27 mouse cellular contexts compared by ENCODE assay signal in the genomic region with DNA sequence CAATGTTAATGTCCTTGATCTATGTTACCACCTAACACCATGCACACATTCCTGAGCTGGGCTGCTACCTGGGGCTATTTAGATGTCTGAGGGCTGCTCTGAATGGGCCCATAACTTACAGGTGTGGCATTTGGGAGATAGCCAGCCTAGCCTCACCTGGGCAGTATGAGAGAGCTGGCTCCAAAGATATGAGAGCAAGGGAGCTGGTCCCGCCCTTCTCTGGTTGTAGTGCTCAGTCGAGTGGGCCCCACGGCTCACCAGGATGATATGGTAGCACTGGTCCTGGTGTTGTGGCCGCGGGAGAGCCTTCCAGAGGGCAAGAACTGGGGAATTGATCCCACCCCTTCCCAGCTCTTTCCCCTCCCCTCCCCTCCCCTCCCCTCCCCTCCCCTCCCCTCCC.
A peak's percentile ranks its signal among the peaks of the same experiment; 100 is the strongest.
DNase-seq lines count a peak whose midpoint lies in the region; ATAC-seq and TF ChIP-seq lines count a peak whose summit lies in the region.
"Had no signal": no experiment of that assay in that cellular context is flagged by ENCODE, and none has a peak within 500 bp of the region (broad histone marks: within the 10 kb centered on the region; RNA-seq: fewer than 3 reads in every experiment).

No protein-coding gene starts in this region.

- H3K9ac ChIP-seq in forebrain, embryonic 11.5 days (ENCODE audit: low read length) = no peak overlapping the region
- H3K9ac ChIP-seq in forebrain, embryonic 13.5 days = no peak overlapping the region
- no peak overlapping the region for H3K9ac ChIP-seq in lung, embryonic 15.5 days
- no peak overlapping the region for H3K9ac ChIP-seq in lung, postnatal 0 days (replicated peaks; ENCODE audit: low read depth)
- no peak overlapping the region for H3K9ac ChIP-seq in midbrain, embryonic 14.5 days (replicated peaks; ENCODE audit: low read length)
- no peak overlapping the region for H3K9ac ChIP-seq in midbrain, embryonic 13.5 days (replicated peaks)
- H3K9ac ChIP-seq: embryonic facial prominence, embryonic 15.5 days; forebrain, embryonic 15.5 days; heart, embryonic 12.5 days; heart, embryonic 15.5 days; hindbrain, embryonic 13.5 days; intestine, embryonic 15.5 days had no signal

- no peak overlapping the region for H3K4me3 ChIP-seq in forebrain, embryonic 11.5 days (ENCODE audit: low read depth, low read length)
- no peak overlapping the region for H3K4me3 ChIP-seq in forebrain, embryonic 13.5 days
- H3K4me3 ChIP-seq in lung, embryonic 15.5 days = no peak overlapping the region
- no peak overlapping the region for H3K4me3 ChIP-seq in lung, postnatal 0 days (ENCODE audit: low read depth, low read length)
- H3K4me3 ChIP-seq in midbrain, embryonic 14.5 days (replicated peaks; ENCODE audit: low read depth, low read length) = no peak overlapping the region
- no peak overlapping the region for H3K4me3 ChIP-seq in midbrain, embryonic 13.5 days (replicated peaks)
- H3K4me3 ChIP-seq: embryonic facial prominence, embryonic 15.5 days; forebrain, embryonic 15.5 days; heart, embryonic 12.5 days; heart, embryonic 15.5 days; hindbrain, embryonic 10.5 days; hindbrain, embryonic 13.5 days; intestine, embryonic 15.5 days had no signal

- H3K4me1 ChIP-seq in forebrain, embryonic 11.5 days (replicated peaks; ENCODE audit: control insufficient read depth, insufficient read depth, low read length) = no peaks in the 10 kb centered on the region
- no peaks in the 10 kb centered on the region for H3K4me1 ChIP-seq in forebrain, embryonic 13.5 days
- H3K4me1 ChIP-seq in lung, embryonic 15.5 days = no peaks in the 10 kb centered on the region
- no peaks in the 10 kb centered on the region for H3K4me1 ChIP-seq in lung, postnatal 0 days (ENCODE audit: insufficient read depth, low read depth, low read length)
- H3K4me1 ChIP-seq in midbrain, embryonic 14.5 days (ENCODE audit: control insufficient read depth, insufficient read depth, low read length) = no peaks in the 10 kb centered on the region
- H3K4me1 ChIP-seq in midbrain, embryonic 13.5 days (replicated peaks) = no peaks in the 10 kb centered on the region
- H3K4me1 ChIP-seq: embryonic facial prominence, embryonic 15.5 days; forebrain, embryonic 15.5 days; heart, embryonic 12.5 days; heart, embryonic 15.5 days; hindbrain, embryonic 10.5 days; hindbrain, embryonic 13.5 days; intestine, embryonic 15.5 days had no signal

- DNase-seq in forebrain, embryonic 11.5 days (ENCODE audit: low spot score) = no peak
- DNase-seq in lung, postnatal 0 days (ENCODE audit: low spot score) = no peak
- DNase-seq in midbrain, embryonic 14.5 days = no peak
- DNase-seq: adrenal gland, adult 2 months; adrenal gland, postnatal 14 days; B cell, adult 2 months; cerebellum, adult 11 months; cerebellum, adult 2 months; cerebellum, adult 9-11 months; cerebellum, postnatal 25 days; gastrocnemius, postnatal 10 days; gastrocnemius, postnatal 36 days; heart, postnatal 10 days; heart, postnatal 36 days had no signal

- no peak for TF ChIP-seq EP300 in lung, postnatal 0 days (IDR thresholded peaks at IDR 0.05)

- H3K27ac ChIP-seq in forebrain, embryonic 11.5 days (ENCODE audit: low read depth, low read length) = no peak overlapping the region
- no peak overlapping the region for H3K27ac ChIP-seq in forebrain, embryonic 13.5 days
- H3K27ac ChIP-seq in lung, embryonic 15.5 days = no peak overlapping the region
- H3K27ac ChIP-seq in lung, postnatal 0 days (ENCODE audit: low read length) = no peak overlapping the region
- no peak overlapping the region for H3K27ac ChIP-seq in midbrain, embryonic 14.5 days (replicated peaks; ENCODE audit: low read depth, low read length)
- H3K27ac ChIP-seq in midbrain, embryonic 13.5 days = no peak overlapping the region
- H3K27ac ChIP-seq: embryonic facial prominence, embryonic 15.5 days; forebrain, embryonic 15.5 days; heart, embryonic 15.5 days; hindbrain, embryonic 10.5 days; hindbrain, embryonic 13.5 days; intestine, embryonic 15.5 days had no signal

- TF ChIP-seq CTCF in lung, postnatal 0 days (IDR thresholded peaks at IDR 0.05) = no peak

- 0 out of 2 replicates have a peak, but pooled peaks have one; percentile 24 for ATAC-seq in forebrain, embryonic 11.5 days (replicated peaks; ENCODE audit: low FRiP score)
- no peak for ATAC-seq in forebrain, embryonic 13.5 days
- ATAC-seq in lung, embryonic 15.5 days (ENCODE audit: borderline replicate concordance, extremely low read depth, low FRiP score, low TSS enrichment) = peak; percentile 49; the same call in 1 of the 2 replicates
- ATAC-seq in lung, postnatal 0 days = no peak
- ATAC-seq in midbrain, embryonic 14.5 days (ENCODE audit: low FRiP score, low TSS enrichment) = peak; percentile 53; the same call in 1 of the 2 replicates
- ATAC-seq in midbrain, embryonic 13.5 days = no peak
- no peak for ATAC-seq in megakaryocyte-erythroid progenitor cell, adult 5-6 weeks (replicated peaks; ENCODE audit: low FRiP score, low TSS enrichment, poor library complexity, severe bottlenecking)
- ATAC-seq: CD4-positive, CD25-positive, alpha-beta regulatory T cell, adult 4 months; forebrain, embryonic 15.5 days; hindbrain, embryonic 16.5 days; intestine, embryonic 15.5 days had no signal

- no peaks in the 10 kb centered on the region for H3K27me3 ChIP-seq in forebrain, embryonic 11.5 days (ENCODE audit: control insufficient read depth, insufficient read depth, low read length)
- H3K27me3 ChIP-seq in forebrain, embryonic 13.5 days = no peaks in the 10 kb centered on the region
- no peaks in the 10 kb centered on the region for H3K27me3 ChIP-seq in lung, embryonic 15.5 days
- H3K27me3 ChIP-seq in lung, postnatal 0 days (replicated peaks; ENCODE audit: insufficient read depth, low read length) = no peaks in the 10 kb centered on the region
- no peaks in the 10 kb centered on the region for H3K27me3 ChIP-seq in midbrain, embryonic 14.5 days (ENCODE audit: control insufficient read depth, insufficient read depth, low read length)
- no peaks in the 10 kb centered on the region for H3K27me3 ChIP-seq in midbrain, embryonic 13.5 days
- H3K27me3 ChIP-seq: embryonic facial prominence, embryonic 15.5 days; forebrain, embryonic 15.5 days; heart, embryonic 12.5 days; heart, embryonic 15.5 days; hindbrain, embryonic 13.5 days; intestine, embryonic 15.5 days had no signal

- H3K4me2 ChIP-seq in forebrain, embryonic 11.5 days (ENCODE audit: low read depth, low read length, severe bottlenecking) = no peak overlapping the region
- no peak overlapping the region for H3K4me2 ChIP-seq in forebrain, embryonic 13.5 days
- no peak overlapping the region for H3K4me2 ChIP-seq in lung, embryonic 15.5 days
- H3K4me2 ChIP-seq in lung, postnatal 0 days (replicated peaks; ENCODE audit: low read depth, low read length) = no peak overlapping the region
- H3K4me2 ChIP-seq in midbrain, embryonic 14.5 days (ENCODE audit: low read length) = no peak overlapping the region
- H3K4me2 ChIP-seq in midbrain, embryonic 13.5 days (replicated peaks) = no peak overlapping the region
- H3K4me2 ChIP-seq: embryonic facial prominence, embryonic 15.5 days; forebrain, embryonic 15.5 days; heart, embryonic 12.5 days; heart, embryonic 15.5 days; hindbrain, embryonic 13.5 days; intestine, embryonic 15.5 days had no signal

- no peaks in the 10 kb centered on the region for H3K36me3 ChIP-seq in forebrain, embryonic 11.5 days (ENCODE audit: control insufficient read depth, insufficient read depth, low read length)
- no peaks in the 10 kb centered on the region for H3K36me3 ChIP-seq in forebrain, embryonic 13.5 days (ENCODE audit: poor library complexity, severe bottlenecking)
- no peaks in the 10 kb centered on the region for H3K36me3 ChIP-seq in lung, embryonic 15.5 days
- no peaks in the 10 kb centered on the region for H3K36me3 ChIP-seq in lung, postnatal 0 days (ENCODE audit: insufficient read depth, low read length)
- H3K36me3 ChIP-seq in midbrain, embryonic 14.5 days (ENCODE audit: control insufficient read depth, insufficient read depth, low read length) = no peaks in the 10 kb centered on the region
- H3K36me3 ChIP-seq in midbrain, embryonic 13.5 days = no peaks in the 10 kb centered on the region
- H3K36me3 ChIP-seq: embryonic facial prominence, embryonic 15.5 days; forebrain, embryonic 15.5 days; heart, embryonic 12.5 days; heart, embryonic 15.5 days; hindbrain, embryonic 10.5 days; hindbrain, embryonic 13.5 days; intestine, embryonic 15.5 days had no signal

- H3K9me3 ChIP-seq in forebrain, embryonic 11.5 days (ENCODE audit: control insufficient read depth, low read length) = no peaks in the 10 kb centered on the region
- no peaks in the 10 kb centered on the region for H3K9me3 ChIP-seq in forebrain, embryonic 13.5 days (replicated peaks)
- no peaks in the 10 kb centered on the region for H3K9me3 ChIP-seq in lung, embryonic 15.5 days
- no peaks in the 10 kb centered on the region for H3K9me3 ChIP-seq in lung, postnatal 0 days (ENCODE audit: low read length)
- H3K9me3 ChIP-seq in midbrain, embryonic 14.5 days (ENCODE audit: control insufficient read depth, low read length) = no peaks in the 10 kb centered on the region
- H3K9me3 ChIP-seq in midbrain, embryonic 13.5 days = peaks cover 2% of the 10 kb centered on the region; the same call in 1 of the 2 replicates
- H3K9me3 ChIP-seq: embryonic facial prominence, embryonic 15.5 days; heart, embryonic 12.5 days; heart, embryonic 15.5 days; hindbrain, embryonic 10.5 days; intestine, embryonic 15.5 days had no signal

- WGBS in forebrain, embryonic 11.5 days = 93% methylated on average over 5 of the region's 5 CpGs
- 82% methylated on average over 5 of the region's 5 CpGs for WGBS in forebrain, embryonic 13.5 days
- 60% methylated on average over 5 of the region's 5 CpGs for WGBS in lung, embryonic 15.5 days
- WGBS in lung, postnatal 0 days = 65% methylated on average over 5 of the region's 5 CpGs
- 76% methylated on average over 5 of the region's 5 CpGs for WGBS in midbrain, embryonic 14.5 days
- 90% methylated on average over 5 of the region's 5 CpGs for WGBS in midbrain, embryonic 13.5 days

Comparison
In these comparisons a context has a peak if more than half of its experiments do, and no peak if none do; other contexts are left out.
1. ATAC-seq: peak in forebrain, embryonic 11.5 days (single experiment), lung, embryonic 15.5 days (single experiment) and midbrain, embryonic 14.5 days (single experiment); none in forebrain, embryonic 13.5 days (single experiment), lung, postnatal 0 days (single experiment), midbrain, embryonic 13.5 days (single experiment) and megakaryocyte-erythroid progenitor cell, adult 5-6 weeks (single experiment).